Mouse (Mus musculus): ENCODE measurements at regions not wholly inside any gene's neighbourhood (a gene's known extent, or its start where the extent isn't known, plus 50 kb on each side); places are given as distances from the start of the nearest gene placed in this dataset.

- ATAC-seq (ENCODE audit: insufficient number of reproducible peaks, low FRiP score, low TSS enrichment, low read depth) = no peak
- H3K27me3 ChIP-seq = no peaks in the 10 kb centered on the region
- H3K36me3 ChIP-seq = no peaks in the 10 kb centered on the region
- 87% methylated on average over 8 of the region's 8 CpGs for WGBS
- no peak overlapping the region for H3K9ac ChIP-seq
- no peak overlapping the region for H3K27ac ChIP-seq (replicated peaks)
- H3K4me3 ChIP-seq (replicated peaks) = no peak overlapping the region
- H3K9me3 ChIP-seq (replicated peaks) = no peaks in the 10 kb centered on the region
- peaks cover 6% of the 10 kb centered on the region; the same call in 1 of the 2 replicates for H3K4me1 ChIP-seq
- no peak overlapping the region for H3K4me2 ChIP-seq (replicated peaks)
These were observed 74.3 kb downstream of the Gm525 start for GRCm38 (mm10) chr11:89147990-89148389.

DNA sequence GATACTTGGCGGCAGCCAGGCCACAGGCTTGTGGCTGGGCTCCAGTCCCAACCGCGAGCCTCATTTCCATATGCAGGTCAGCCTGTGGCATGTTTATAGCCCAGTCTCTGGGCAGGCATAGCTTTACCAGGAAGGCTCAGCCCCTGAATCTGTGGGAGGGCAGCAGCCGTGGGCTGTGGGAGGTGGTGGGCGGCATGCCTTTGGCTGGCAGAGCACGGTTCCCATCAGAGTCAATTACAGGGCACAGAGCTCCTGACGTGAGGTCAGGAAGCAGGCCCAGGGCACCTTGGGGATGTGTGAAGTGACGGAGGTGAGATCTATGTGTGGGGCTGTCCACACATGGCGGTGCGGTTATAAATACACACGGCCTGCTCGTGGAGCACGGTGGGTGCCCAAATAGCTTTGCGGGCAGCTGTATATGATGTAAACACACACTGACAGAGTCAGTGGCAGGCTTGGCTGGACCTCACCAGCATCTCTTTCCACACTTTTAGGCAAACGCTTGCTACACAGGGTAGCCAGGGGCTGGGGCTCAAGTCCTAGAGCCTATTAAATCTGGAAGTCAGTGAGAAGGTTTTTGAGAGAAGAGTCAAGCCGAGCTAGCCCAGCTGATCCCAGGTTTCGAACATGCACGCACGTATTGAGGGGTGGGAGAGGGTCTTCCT, 71.8 kb downstream of the Gm525 start:
- ATAC-seq (ENCODE audit: insufficient number of reproducible peaks, low FRiP score, low TSS enrichment, low read depth) = peak; percentile 84
- WGBS = 52% methylated on average over 19 of the region's 19 CpGs
- H3K36me3 ChIP-seq = no peaks in the 10 kb centered on the region
- H3K27me3 ChIP-seq = no peaks in the 10 kb centered on the region
- no peaks in the 10 kb centered on the region for H3K9me3 ChIP-seq (replicated peaks)
- no peak overlapping the region for H3K27ac ChIP-seq (replicated peaks)
- H3K4me2 ChIP-seq (replicated peaks) = no peak overlapping the region
- H3K4me3 ChIP-seq (replicated peaks) = no peak overlapping the region
- H3K4me1 ChIP-seq = peaks cover 9% of the 10 kb centered on the region
- no peak overlapping the region for H3K9ac ChIP-seq

DNA sequence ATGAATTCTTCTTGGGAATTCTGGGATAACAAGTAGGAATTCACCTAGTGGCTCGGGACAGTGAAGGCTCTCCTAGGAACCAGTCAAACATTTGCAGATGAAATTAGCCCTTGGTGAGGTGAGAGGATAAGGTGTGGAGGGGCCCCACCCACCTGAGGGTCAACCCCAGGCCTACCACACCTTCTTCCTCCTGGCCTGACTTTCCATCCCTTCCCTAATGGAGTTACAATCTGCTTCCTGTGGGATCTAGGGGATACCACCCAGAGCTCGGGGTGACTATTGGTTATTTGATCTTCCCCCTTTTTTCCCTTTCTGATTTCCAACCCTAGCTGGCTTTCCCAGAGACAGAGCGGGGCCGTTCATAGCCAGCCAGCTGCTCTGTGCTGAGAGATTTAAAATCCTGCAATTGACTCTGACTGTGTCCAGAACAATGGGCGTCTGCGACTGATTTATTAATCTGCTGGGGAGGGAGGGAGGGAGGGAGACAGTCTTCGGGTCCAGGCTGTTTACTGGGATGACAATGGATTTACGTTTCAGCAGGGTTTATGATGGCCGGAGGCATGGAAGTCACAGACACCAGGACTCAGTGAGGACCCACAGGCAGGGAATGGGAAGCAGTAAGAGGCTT, 69.0 kb downstream of the Gm525 start:
- no peak overlapping the region for H3K4me3 ChIP-seq (replicated peaks)
- no peak for ATAC-seq (ENCODE audit: insufficient number of reproducible peaks, low FRiP score, low TSS enrichment, low read depth)
- no peaks in the 10 kb centered on the region for H3K27me3 ChIP-seq
- H3K36me3 ChIP-seq = no peaks in the 10 kb centered on the region
- H3K9ac ChIP-seq = no peak overlapping the region
- H3K4me2 ChIP-seq (replicated peaks) = no peak overlapping the region
- no peak overlapping the region; the same call in 1 of the 2 replicates for H3K27ac ChIP-seq (replicated peaks)
- WGBS = 50% methylated on average over 9 of the region's 9 CpGs
- no peaks in the 10 kb centered on the region for H3K9me3 ChIP-seq (replicated peaks)
- peaks cover 9% of the 10 kb centered on the region for H3K4me1 ChIP-seq
